Mouse (Mus musculus) c-Kit-positive CD71-positive TER-119-negative erythroid progenitor cells, embryonic 14.5 days (primary cell): ENCODE results near the gene Stn1.
A peak's percentile ranks its signal among the peaks of the same experiment; 100 is the strongest.
"Not testable (repeated sequence)": the region's sequence is repeated elsewhere in the genome, so short reads cannot be mapped to it uniquely, and the experiment has no call there.

Experiments used
- DNase-seq: peaks from one replicate; pipeline ENCODE4 v3.0.0-alpha.2; 2013; ENCODE audit warnings: low read depth

Gene Stn1

GRCm38 (mm10) chr19:47537300-47537792 is at the start of gene Stn1:
Gene Stn1, minus strand, starts transcription at chr19:47537507.
- no peak for DNase-seq

DNA sequence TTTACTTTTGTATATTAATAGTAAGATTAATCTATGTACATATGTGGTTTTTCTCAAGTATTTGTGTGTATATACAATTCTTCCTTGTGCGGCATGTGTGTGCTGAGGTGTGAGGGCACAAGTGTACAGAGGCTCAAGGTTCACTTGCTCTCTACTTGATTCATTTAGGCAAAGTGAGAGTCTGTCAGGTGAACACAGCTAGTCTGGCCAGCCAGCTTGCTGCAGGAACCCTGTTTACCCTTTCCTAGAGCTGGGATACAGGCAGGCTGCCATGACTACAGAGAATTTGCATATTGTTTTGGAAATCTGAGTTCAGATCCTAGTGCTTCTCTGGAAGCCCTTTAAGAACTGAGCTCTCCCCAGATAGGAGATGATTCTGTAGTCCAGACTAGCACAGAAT is 49.7 kb upstream of the Stn1 start:
- DNase-seq: no peak

DNA sequence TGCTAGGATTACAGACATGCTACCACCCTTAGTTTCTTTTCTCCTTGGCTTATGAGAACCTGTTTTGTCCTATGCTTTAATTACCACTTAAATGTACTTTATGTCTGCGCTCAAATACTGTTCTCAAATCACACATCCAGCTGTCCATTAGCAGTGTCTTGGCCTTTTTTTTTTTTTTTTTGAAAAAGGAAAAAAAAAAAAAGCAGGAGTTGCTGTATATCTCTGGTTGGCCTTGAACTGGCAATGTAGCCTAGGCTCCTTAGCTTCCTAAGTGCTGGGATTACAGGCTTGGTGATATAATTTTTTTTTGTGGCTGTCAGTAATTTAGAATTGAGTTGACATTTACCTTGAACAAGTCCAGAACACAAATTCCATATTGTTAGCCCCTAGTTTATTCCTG is 48.5 kb upstream of the Stn1 start:
- no peak for DNase-seq

DNA sequence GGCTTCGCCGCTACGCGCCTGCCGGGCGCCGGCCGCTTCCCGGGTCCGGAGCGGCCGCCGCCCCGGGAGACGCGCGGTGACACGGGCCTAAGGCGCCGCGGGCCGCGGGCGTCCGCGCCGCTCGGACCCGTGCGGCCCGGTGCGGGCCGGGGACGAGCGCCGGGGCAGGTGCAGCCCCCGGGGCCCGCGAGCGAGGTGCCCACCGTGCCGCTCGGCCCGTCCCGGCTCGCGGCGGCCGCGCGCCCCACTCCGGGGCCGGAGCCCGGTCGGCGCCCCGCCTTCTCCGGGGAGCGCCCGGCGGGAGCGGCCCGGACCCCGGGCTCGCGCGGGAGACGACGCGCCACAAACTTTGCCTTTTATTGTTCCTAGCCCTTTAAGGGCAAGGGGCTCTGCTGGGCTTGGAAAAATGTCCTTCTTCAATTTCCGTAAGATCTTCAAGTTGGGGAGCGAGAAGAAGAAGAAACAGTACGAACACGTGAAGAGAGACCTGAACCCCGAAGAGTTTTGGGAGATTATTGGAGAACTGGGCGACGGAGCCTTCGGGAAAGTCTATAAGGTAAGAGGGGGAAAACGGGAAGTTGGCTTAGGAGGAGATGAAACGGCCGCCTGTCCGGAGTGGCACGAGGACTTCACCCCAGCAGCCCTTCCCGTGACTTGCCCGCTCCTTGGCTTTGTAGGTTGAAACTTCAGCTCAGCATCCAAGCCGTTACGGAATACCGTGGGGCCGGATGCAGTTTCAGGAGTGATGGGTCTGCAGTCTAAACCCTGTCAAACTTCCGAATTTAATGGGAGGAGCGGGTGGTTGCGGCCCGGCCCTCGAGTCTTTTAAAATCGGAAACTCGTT is 42.7 kb upstream of the Stn1 start:
- DNase-seq: no peak

- DNase-seq: peak; percentile 54
Observed at GRCm38 (mm10) chr19:47579225-47579787, 42.0 kb upstream of the Stn1 start, which contains the start of gene Slk. Gene Slk, plus strand, starts transcription at chr19:47579678.

- DNase-seq: peak; percentile 41
Observed at GRCm38 (mm10) chr19:47578581-47579224, 41.4 kb upstream of the Stn1 start.

GRCm38 (mm10) chr19:47573718-47574117 is 36.4 kb upstream of the Stn1 start:
- no peak for DNase-seq

- DNase-seq: not testable (repeated sequence)
Observed at GRCm38 (mm10) chr19:47571981-47572380, 34.7 kb upstream of the Stn1 start.

- DNase-seq: no peak
Observed at GRCm38 (mm10) chr19:47570042-47570441, 32.7 kb upstream of the Stn1 start.

DNA sequence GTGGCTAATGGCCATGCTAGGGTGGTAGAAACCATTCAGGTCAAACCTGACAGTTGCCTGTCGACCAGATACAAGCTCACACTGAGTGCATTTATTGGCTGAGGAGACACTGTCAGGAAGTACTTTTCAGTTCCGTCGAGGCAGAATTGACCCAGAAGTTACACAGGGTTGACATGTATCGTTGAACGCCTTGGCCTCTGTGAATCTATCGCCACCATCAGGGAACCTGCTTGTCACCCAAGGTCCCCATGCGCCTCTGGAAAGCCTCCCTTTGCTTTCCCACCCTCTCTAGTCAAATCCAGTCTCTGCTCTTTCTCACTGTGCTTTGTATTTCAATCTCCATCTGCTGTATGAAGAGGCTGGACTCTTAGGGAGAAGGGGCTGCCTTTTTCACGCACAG is 28.7 kb upstream of the Stn1 start:
- DNase-seq: no peak

GRCm38 (mm10) chr19:47565031-47565654 is 27.8 kb upstream of the Stn1 start:
- no peak for DNase-seq

- DNase-seq: no peak
Observed at GRCm38 (mm10) chr19:47563715-47564114, 26.4 kb upstream of the Stn1 start.

DNA sequence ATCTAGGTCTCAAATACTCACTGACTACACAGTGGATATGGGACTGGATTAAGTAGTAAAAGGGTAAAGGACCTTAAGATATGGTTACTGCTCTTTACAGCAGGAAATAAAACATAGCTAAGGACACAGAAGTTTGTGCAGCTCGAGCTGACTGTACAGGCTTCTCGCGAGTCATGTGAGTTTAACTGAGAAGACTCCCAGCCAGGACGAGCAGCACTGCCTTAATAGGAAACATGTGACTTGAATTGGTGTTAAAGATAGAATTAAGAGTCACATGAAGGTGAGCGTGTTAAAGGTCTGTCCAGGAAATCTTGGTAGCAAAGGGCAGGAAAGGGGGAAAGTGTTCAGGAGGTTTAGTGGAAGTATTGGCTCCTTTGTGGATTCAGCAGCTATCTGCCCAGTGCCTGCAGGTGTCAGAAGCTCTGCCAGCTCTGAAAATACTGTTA is 24.7 kb upstream of the Stn1 start:
- no peak for DNase-seq

DNA sequence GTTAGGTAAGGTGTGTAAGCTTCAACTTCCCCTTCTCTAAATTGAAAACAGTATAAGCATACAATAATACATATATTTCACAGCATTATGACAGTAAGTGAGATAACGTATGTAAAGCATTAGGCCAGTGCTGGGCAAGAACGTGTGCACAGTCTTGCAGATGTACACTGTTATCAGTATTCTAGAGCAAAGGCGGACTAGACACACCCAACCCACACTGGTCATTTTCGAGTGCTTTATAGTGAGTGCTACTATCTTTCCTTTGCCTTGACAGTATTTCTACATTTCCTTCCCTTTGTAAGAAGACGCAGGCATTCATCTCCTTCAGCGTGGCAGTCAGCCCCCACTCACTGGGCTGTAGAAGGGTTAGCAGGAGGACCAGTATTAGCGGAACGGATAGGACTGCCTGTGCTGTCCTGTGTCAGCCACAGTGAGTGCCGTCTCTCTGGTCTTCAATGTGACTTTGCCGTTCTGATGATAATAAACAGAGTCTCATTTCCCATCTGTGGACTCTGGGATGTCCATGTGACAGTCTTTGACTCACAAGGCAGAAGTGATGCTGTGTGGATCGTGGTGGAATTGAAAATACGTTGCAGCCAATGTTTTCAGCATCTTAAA is 23.3 kb upstream of the Stn1 start:
- DNase-seq: no peak

DNA sequence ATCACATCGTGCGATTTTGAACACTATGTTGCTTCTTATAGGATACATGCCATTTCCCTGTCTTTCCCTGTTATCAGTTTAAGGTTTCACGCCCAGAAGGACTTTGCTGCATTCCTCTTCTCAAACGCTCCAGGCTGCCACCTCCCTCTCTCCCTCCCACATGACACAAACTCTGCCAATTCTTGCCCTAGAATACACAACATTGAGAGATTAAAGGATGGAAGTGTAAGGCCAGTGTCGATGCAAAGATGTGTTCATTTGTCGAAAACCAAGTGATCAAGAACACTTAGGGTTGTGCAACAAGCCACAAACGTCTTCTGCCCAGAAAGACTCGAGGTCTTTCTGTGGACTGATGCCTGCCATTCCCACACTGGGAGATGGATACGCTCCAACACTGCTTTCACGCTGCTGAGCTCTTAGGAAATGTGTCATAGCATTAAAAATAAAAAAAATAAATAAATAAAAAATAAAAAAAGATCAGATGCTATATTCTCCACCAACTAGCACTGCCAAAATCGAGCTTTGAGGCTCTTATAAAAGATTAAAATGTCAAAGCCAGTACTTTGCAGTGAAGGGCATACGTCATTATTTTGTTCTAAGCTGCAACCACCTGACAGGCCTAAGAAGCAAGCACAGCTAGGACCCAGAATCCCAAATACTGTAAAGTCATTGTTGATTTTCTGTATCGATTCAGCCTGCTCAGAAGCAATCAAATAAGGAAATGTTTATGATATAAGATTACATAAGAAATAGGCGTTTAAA is 22.6 kb upstream of the Stn1 start:
- DNase-seq: no peak

DNA sequence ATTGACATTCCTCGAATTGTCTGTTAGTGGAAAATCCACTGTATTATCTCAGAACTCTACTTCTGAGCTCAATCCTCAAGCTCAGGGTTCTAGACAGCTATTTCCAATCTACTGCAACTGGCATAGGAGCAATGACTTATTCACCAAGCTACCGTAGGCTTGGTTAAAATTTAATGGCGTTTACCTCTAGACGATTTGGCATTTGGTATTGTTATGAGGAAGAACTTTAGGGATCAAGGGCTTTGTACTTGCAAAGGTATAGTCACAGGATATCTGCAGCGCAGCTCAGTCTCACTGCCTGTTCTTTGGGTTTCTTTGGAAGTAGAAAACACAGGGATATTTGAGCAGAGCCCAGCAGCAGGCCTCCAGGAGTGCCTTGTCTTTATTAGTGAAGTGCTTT is 21.8 kb upstream of the Stn1 start:
- no peak for DNase-seq

DNA sequence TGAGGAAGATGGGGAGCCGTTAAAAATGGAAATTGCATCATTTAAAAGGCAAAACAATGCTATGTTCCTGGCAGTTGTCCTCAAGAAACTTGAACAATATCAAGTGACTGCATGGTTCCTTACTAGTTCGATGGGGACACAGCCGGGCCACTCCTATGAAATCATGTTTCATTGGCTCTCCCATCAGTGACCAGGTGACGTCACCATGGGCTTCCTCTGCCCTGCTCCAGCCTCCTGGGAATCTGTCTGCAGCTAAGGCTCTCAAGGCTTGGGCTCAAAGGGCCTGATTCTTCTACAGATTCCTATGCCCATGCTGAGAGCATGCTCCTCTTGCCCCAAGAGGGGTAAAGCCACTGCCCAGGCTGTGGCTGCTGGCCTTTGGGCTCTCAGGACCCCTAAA is 12.3 kb upstream of the Stn1 start:
- DNase-seq: no peak

DNA sequence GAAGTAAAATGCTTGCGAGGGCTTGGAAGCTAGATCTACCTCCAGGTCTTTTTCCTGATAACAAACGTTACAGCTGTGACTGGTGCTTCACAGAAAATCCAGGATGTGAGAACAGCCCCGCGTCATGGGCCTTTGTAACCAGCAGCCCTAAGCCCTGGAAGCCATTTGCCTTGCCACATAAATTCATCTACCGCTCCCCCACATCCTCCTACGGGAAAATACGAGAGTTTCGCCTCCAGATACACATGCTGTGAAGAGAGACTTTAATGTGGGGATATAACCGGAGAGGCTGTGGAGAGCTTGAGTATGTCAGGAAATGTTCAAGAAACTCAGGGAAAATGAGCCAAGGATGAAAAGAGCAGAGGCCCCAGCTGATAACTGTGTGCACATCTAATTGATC is 11.9 kb upstream of the Stn1 start:
- no peak for DNase-seq

DNA sequence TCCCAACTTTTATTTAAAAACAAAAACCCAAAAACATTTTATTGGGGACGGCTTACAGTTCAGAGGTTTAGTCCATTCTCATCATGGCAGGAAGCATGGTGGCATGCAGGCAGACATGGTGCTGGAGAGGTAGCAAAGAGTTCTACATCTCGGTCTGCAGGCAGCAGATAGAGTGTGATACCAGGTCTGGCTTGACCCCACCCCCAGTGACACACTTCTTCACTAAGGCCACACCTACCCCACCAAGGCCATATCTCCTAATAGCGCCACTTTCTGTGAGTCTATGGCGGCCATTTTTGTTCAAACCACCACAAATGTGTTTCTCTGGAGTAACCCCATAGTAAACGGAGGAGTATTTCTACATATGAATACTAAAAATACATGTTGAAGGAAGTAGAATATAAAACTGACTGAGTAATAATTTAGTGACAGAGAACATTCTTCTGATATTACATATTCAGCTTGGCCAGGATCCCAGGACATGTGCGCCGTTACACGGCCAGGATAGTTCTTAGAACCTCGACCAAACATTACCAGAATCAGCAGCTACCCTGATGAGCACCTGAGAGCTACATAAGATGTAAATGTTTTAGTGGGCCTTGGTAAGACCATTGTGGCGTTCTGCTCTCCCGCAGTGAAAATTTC is 11.2 kb upstream of the Stn1 start:
- no peak for DNase-seq

DNA sequence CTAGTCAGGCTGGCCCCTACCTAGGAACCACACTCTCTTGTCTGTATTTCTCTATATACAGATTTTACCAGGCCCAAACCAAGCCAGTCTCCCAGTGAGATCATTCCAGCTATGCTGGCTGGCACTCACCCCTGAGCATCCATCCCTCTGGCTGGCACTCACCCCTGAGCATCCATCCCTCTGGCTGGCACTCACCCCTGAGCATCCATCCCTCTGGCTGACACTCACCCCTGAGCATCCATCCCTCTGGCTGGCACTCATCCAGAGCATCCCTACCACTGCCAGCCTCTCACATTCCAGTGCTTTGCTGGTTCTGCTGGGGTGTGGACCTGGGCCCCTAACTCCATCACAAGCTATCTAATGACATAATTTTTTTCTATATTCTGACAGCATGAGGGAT is 8.2 kb upstream of the Stn1 start:
- DNase-seq: no peak

DNA sequence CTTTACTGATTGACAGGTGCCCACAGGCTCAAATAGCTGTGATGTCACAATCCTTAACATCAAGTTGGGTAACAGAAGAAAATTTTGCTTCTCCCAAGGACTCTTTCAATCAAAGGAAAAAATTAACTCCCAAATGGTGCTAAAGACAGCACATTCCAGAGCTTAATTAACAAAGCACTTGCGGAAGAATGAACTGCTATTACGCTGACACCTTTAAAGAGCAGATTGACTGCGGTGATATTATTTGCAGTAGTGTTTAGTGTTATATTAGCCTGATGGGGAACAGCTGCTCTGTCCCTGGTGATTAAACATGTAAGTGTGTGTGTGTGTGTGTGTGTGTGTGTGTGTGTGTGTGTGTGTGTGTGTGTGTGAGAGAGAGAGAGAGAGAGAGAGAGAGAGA is 7.7 kb upstream of the Stn1 start:
- DNase-seq: no peak
